Mouse (Mus musculus) midbrain, embryonic 11.5 days (tissue): Measurements from ENCODE around the gene Fus. TPM values are rescaled to one million over a fixed set of nuclear protein-coding genes. Genes with fewer than 3 reads are reported as not detected.

Experiments used
- ATAC-seq: fragments of 200-750 bp; cut with Nextera tagmentation; 2 replicates; pipeline ENCODE4 v1.8.0; 2017; ENCODE audit warnings: moderate TSS enrichment, moderate library complexity; ENCODE audit not compliant: low FRiP score
- DNase-seq: peaks from one replicate; pipeline ENCODE4 v3.0.0; 2015; ENCODE audit warnings: low spot score; ENCODE audit errors: missing footprints
- H3K27ac ChIP-seq: fragments of 300-500 bp; sonication (generic); 2 replicates; pipeline ENCODE4 v1.5.1; 2014; ENCODE audit warnings: low read depth, low read length
- H3K27me3 ChIP-seq: fragments of 300-500 bp; sonication (generic); 2 replicates; pipeline ENCODE4 v1.6.1; 2014; ENCODE audit warnings: mild to moderate bottlenecking, low read length, moderate library complexity, mixed read lengths; ENCODE audit not compliant: control insufficient read depth, insufficient read depth
- H3K36me3 ChIP-seq: fragments of 300-500 bp; sonication (generic); 2 replicates; pipeline ENCODE4 v1.6.1; 2014; ENCODE audit warnings: mild to moderate bottlenecking, low read length, moderate library complexity, mixed read lengths; ENCODE audit not compliant: control insufficient read depth, insufficient read depth
- H3K4me1 ChIP-seq: fragments of 300-500 bp; sonication (generic); 2 replicates; pipeline ENCODE4 v1.6.1; 2014; ENCODE audit warnings: low read length; ENCODE audit not compliant: control insufficient read depth, insufficient read depth
- H3K4me2 ChIP-seq: fragments of 300-500 bp; sonication (generic); 2 replicates; pipeline ENCODE4 v1.6.1; 2014; ENCODE audit warnings: mild to moderate bottlenecking, moderate library complexity
- H3K4me3 ChIP-seq: fragments of 300-500 bp; sonication (generic); 2 replicates; pipeline ENCODE4 v1.5.1; 2014; ENCODE audit warnings: low read depth, low read length
- H3K9ac ChIP-seq: fragments of 300-500 bp; sonication (generic); 2 replicates; pipeline ENCODE4 v1.6.1; 2014; ENCODE audit warnings: low read length
- H3K9me3 ChIP-seq: fragments of 300-500 bp; sonication (generic); 2 replicates; pipeline ENCODE4 v1.6.1; 2016; ENCODE audit warnings: low read length; ENCODE audit not compliant: control insufficient read depth
- WGBS: fragments of 180-500 bp; shearing (Covaris S2); extraction: QIAGEN DNeasy Blood & Tissue Kit; methylation state at CpG from one replicate; pipeline ENCODE4 v1.1.7; 2014; 5-methylcytosine and 5-hydroxymethylcytosine counted together
- polyA plus RNA-seq: library from polyadenylated mRNA; unstranded; fragments of >200 nt; fragmentation: Nextera tagmentation; extraction: Ambion mirVana; gene quantifications from 2 replicates; pipeline ENCODE4 v1.2.1, GENCODE M21; 2014

Fus gene
- polyA plus RNA-seq, 1 experiment from 2014 or later, result 51.6 TPM

DNA sequence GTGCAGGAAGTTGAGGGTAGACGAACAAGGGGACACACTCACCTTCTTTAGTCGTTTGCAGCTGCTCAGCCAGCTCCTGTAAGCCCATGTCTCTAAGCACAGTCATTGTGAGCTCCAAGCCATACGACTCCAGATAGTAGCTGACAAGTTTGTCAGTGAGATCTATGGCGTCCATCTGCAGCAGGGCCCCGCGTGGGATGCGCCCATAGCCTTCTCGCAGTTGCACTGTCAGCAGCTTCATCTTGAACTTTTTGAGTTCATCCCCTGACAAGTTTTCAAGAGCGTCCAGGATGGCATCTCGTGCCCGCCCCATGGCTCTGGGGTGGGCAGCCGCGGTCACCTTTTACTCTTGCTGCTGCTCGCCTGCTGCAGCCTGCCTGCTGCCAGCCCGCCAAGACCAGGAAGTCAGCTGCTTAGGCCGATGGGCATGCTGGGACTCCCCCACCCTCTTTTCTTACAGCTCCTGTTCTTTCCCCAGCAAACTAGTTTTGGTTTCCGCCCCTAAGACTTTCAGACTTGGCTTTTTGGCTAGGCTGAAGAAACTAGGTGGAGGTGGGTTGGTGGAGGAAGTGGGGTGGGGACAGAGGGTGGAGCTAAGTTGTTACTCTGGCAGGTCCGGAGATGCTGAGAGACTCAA is 26.2 kb downstream of the Fus start, which contains the start of gene Pycard:
TSS of gene Pycard (minus strand) at position 527 of the 637 bp plus-strand sequence.
- Histone ChIP-seq H3K9me3 (no peaks in the 10 kb centered on the region), H3K4me3 (no peak within 1 kb of the TSS), H3K9ac (peak within 1 kb of the TSS; percentile 40; the same call in 1 of the 2 replicates), H3K27ac (no peak within 1 kb of the TSS), H3K4me2 (peak within 1 kb of the TSS; percentile 17; the same call in 1 of the 2 replicates), H3K27me3 (no peaks in the 10 kb centered on the region), H3K4me1 (no peaks in the 10 kb centered on the region), H3K36me3 (no peaks in the 10 kb centered on the region)
- ATAC-seq (no peak), DNase-seq (no peak)
- 24% methylated on average over 18 of the region's 18 CpGs for WGBS

DNA sequence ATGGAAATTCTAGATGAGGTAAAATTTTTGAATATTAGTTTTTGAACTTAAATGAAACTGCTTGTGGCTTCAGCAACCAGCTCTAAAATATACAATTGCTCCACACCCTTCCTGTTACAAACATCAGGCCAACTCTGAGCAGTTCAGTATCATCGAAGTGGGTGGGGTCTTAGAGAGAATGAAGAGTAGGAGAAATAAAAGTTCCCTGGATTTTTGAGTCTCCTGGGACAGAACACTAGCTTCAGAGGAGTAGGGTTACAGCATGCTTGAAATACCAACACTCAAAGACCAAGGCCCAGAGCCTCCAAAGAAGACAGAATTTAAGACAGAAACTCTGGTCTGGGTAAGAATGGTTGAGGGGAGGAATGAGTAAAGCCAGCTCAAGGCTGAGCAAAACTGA is 32.2 kb downstream of the Fus start:
- Histone ChIP-seq H3K9me3 (no peaks in the 10 kb centered on the region), H3K36me3 (no peaks in the 10 kb centered on the region), H3K27ac (no peak overlapping the region), H3K27me3 (peaks cover 1% of the 10 kb centered on the region; the same call in 1 of the 2 replicates), H3K4me3 (no peak overlapping the region), H3K4me1 (peaks cover under 1% of the 10 kb centered on the region; the same call in 1 of the 2 replicates), H3K9ac (no peak overlapping the region), H3K4me2 (no peak overlapping the region)
- no peak for ATAC-seq
- WGBS, result 92% methylated on average over 1 of the region's 1 CpGs
- no peak for DNase-seq

DNA sequence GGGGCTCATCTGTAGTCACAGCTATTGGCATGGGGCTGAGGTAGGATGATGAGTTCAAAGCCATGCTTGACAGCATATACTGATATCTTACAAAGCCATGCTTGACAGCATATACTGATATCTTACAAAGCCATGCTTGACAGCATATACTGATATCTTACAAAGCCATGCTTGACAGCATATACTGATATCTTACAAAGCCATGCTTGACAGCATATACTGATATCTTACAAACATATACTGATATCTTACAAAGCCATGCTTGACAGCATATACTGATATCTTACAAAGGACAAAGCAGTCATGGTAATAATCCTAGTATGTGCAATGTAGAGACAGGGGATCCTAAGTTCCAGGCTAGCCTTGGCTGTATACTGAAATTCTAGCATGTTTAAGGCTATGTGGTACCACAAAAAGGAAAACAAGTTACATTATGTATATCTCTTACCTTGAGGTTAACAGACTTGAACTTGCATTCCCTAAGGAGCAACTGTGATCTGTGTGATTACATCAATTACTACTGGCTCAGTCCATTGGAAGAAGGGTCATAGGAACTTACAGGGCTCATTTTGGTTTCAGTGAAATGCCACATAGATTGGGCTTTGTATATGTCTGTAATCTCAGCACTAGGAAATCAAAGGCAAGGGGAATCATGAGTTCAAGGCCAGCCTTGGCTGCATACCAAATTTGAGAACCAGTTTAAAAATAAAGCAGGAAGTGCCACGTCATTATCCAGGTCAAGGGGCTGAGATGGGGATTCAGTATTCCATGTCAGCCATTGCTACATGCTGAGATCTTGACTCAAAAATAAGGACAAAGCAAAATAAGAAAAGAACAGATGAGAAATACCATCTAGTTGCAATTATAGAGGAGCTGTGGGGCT is 33.1 kb downstream of the Fus start:
- no peak for ATAC-seq
- H3K9me3 ChIP-seq, result no peaks in the 10 kb centered on the region
- 90% methylated on average over 1 of the region's 1 CpGs for WGBS

DNA sequence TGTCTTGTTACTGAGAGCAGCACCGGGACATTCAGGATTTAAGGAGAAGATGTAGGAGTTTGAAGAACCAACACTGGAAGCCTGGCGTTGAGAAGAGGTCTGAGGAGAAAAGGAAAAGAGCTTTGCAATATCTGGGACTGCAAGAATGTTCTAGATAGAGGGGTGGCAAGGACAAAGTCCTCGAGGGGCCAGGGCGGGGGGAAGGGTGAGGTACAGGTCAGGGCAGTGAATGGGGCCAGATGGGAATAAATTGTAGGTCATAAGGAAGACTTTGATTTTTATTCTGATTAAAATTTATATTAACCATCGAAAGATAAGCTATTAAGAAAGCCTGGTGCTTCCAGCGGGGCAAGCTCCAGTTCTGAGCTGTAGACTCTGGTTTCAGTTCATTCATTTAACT is 35.8 kb downstream of the Fus start:
- Histone ChIP-seq H3K27me3 (peaks cover 2% of the 10 kb centered on the region; the same call in 1 of the 2 replicates), H3K36me3 (no peaks in the 10 kb centered on the region), H3K27ac (no peak overlapping the region), H3K4me1 (peaks cover 3% of the 10 kb centered on the region; the same call in 1 of the 2 replicates), H3K9ac (no peak overlapping the region), H3K9me3 (no peaks in the 10 kb centered on the region), H3K4me3 (no peak overlapping the region), H3K4me2 (no peak overlapping the region)
- WGBS, result 85% methylated on average over 6 of the region's 6 CpGs
- no peak for DNase-seq
- no peak for ATAC-seq

More for the DNA sequence above, 33.1 kb downstream of the Fus start:
- Histone ChIP-seq H3K4me2 (no peak overlapping the region), H3K36me3 (no peaks in the 10 kb centered on the region), H3K9ac (no peak overlapping the region), H3K27me3 (peaks cover 2% of the 10 kb centered on the region; the same call in 1 of the 2 replicates), H3K27ac (no peak overlapping the region), H3K4me3 (no peak overlapping the region), H3K4me1 (peaks cover 3% of the 10 kb centered on the region; the same call in 1 of the 2 replicates)
- DNase-seq, result peak; percentile 77

DNA sequence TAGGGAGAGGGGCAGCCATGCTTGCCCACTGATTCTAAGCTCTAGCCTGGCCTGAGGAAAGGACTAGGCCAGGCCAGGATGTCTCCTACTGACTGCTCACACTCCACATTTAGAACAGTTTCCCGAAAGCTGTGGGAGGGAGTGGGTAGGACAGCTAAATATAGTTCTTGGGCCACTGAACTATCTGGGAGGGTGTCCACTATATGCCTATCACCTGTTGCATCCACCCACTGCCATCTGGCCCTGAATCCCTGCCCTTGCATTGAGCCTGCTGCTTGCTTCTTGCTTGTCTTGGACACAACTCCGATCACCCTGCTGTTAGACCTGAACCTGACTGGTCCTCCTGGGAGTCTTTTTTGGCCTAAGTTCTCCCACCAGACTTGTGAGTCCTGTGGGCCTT is 36.4 kb downstream of the Fus start, which contains the start of gene Trim72:
TSS of gene Trim72 (plus strand) at position 262 of the 400 bp plus-strand sequence.
- H3K27ac ChIP-seq, result no peak within 1 kb of the TSS
- no peak within 1 kb of the TSS for H3K9ac ChIP-seq
- no peak within 1 kb of the TSS for H3K4me3 ChIP-seq
- no peak within 1 kb of the TSS for H3K4me2 ChIP-seq
- peaks cover 2% of the 10 kb centered on the region; the same call in 1 of the 2 replicates for H3K27me3 ChIP-seq
- no peaks in the 10 kb centered on the region for H3K9me3 ChIP-seq
- ATAC-seq (no peak), DNase-seq (peak; percentile 77)
- WGBS, result 87% methylated on average over 2 of the region's 2 CpGs
- peaks cover 3% of the 10 kb centered on the region; the same call in 1 of the 2 replicates for H3K4me1 ChIP-seq
- H3K36me3 ChIP-seq, result no peaks in the 10 kb centered on the region

DNA sequence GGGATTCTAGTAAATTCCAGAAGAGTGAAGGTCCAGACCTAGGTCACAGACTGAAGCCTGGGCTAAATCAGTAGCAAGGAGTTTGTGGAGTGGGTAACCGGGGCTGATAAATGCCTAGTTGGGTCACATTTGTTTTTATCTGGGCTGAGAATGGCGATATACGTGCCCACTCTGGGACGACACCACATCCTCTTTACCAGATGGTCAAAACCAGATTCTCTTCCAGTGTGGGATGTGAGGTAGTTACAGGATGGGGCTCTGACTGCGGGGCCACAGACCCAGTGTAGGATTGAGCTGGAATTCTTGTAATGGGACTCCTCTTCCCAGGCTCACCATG is 36.9 kb downstream of the Fus start:
- DNase-seq, result peak; percentile 83
- Histone ChIP-seq H3K27me3 (peaks cover 2% of the 10 kb centered on the region; the same call in 1 of the 2 replicates), H3K36me3 (no peaks in the 10 kb centered on the region), H3K4me3 (no peak overlapping the region), H3K9ac (no peak overlapping the region), H3K27ac (no peak overlapping the region), H3K9me3 (no peaks in the 10 kb centered on the region), H3K4me2 (no peak overlapping the region), H3K4me1 (peaks cover 3% of the 10 kb centered on the region; the same call in 1 of the 2 replicates)
- WGBS, result 70% methylated on average over 5 of the region's 5 CpGs
- no peak for ATAC-seq

DNA sequence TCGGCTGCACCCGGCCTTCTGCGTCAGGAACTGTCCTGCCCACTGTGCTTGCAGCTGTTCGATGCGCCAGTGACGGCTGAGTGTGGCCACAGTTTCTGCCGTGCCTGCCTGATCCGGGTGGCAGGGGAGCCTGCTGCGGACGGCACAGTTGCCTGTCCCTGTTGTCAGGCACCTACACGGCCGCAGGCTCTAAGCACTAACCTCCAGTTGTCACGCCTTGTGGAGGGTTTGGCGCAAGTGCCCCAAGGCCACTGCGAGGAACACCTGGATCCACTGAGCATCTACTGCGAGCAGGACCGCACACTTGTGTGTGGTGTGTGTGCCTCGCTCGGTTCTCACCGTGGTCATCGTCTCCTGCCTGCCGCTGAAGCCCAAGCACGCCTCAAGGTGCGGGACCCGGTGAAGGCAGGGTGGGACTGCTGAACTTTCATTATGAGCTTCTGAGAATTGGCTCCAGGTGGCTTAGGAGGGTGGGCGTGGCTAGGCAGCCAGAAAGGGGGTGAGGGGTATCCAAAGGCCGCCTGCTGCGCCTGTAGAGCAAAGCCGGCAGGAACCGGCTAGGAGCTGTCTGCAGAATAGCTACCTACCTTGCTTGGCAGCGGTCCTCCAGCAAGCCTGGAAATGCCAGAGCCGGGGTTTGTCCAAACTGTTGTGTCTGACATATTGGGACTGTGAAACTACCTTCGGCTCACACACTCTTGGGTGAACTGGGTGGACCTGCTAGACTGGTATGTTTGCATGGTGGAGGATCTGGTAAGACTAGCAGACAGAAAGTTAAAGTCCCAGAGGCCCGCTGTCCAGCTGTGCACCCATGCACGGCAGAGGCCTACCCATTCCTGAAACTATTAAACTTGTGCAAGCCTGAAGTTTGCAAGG is 37.5 kb downstream of the Fus start:
- H3K9me3 ChIP-seq, result no peaks in the 10 kb centered on the region
- WGBS, result 23% methylated on average over 35 of the region's 35 CpGs
- H3K27me3 ChIP-seq, result peaks cover 2% of the 10 kb centered on the region; the same call in 1 of the 2 replicates
- no peak overlapping the region for H3K27ac ChIP-seq
- no peaks in the 10 kb centered on the region for H3K36me3 ChIP-seq
- peaks cover 3% of the 10 kb centered on the region; the same call in 1 of the 2 replicates for H3K4me1 ChIP-seq
- peak; percentile 82 for DNase-seq
- no peak overlapping the region for H3K4me2 ChIP-seq
- no peak for ATAC-seq
- H3K9ac ChIP-seq, result no peak overlapping the region
- H3K4me3 ChIP-seq, result no peak overlapping the region

DNA sequence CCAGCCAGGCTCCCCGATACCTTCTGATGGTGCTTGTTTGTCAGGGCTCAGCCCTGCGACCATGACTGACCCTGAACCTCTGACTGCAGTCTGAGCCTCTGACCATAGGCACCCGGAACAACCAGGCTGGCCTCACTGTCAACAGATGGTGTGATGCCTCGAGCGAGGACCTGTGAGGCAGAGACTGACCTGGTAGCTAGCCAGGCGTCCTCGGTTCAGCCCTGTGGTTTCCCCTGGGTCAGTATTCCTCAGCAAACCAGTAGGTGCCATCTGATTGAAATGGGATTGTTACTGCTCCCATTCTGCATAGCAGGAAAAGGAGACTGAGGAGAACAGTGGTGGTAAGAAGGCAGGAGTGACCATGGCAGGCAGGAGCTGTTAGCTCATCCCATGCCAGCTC is 38.9 kb downstream of the Fus start:
- Histone ChIP-seq H3K4me1 (peaks cover 3% of the 10 kb centered on the region; the same call in 1 of the 2 replicates), H3K27me3 (peaks cover 2% of the 10 kb centered on the region; the same call in 1 of the 2 replicates), H3K4me2 (no peak overlapping the region), H3K9me3 (no peaks in the 10 kb centered on the region), H3K9ac (no peak overlapping the region), H3K27ac (no peak overlapping the region), H3K36me3 (no peaks in the 10 kb centered on the region), H3K4me3 (no peak overlapping the region)
- WGBS, result 86% methylated on average over 7 of the region's 7 CpGs
- ATAC-seq (no peak), DNase-seq (peak; percentile 66)
